Mouse (Mus musculus): Measurements from ENCODE around the gene Plekhg4. TPM values are rescaled to one million over a fixed set of nuclear protein-coding genes. Genes with fewer than 3 reads are reported as not detected.
A peak's percentile ranks its signal among the peaks of the same experiment; 100 is the strongest.

Gene Plekhg4
- polyA plus RNA-seq, 1 experiment from 2014 or later = 0.74 TPM

DNA sequence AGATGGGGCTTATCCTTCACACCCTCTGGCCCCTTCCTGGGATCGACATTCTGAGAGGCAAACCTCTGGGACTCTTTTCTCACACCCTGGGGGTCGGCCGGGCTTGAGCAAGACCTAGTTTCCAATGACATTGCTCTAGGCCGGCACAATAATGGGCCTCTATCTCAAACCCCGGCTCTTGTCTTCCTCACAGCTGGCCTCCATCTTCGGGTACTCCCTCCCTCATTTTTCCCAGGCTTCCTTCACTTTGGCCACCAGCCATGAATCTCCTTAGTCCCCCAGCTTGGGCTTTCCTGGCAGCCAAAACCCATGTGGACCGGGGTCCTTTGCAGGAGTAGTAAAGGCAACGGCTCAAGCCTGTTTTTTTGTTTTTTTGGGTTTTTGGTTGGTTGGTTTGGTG lies 31.7 kb upstream of the Plekhg4 start:
- Histone ChIP-seq H3K4me2 (replicated peaks) (no peak overlapping the region), H3K36me3 (peaks cover 13% of the 10 kb centered on the region), H3K27ac (no peak overlapping the region), H3K27me3 (no peaks in the 10 kb centered on the region), H3K9ac (no peak overlapping the region), H3K4me3 (no peak overlapping the region), H3K9me3 (no peaks in the 10 kb centered on the region), H3K4me1 (peaks cover 16% of the 10 kb centered on the region)
- ATAC-seq (ENCODE audit: insufficient number of reproducible peaks, insufficient read depth, low FRiP score, low TSS enrichment) = no peak
- WGBS = 35% methylated on average over 8 of the region's 8 CpGs

GRCm38 (mm10) chr8:105342768-105343167 lies 30.3 kb upstream of the Plekhg4 start:
- Histone ChIP-seq H3K27ac (no peak overlapping the region), H3K4me1 (peaks cover 22% of the 10 kb centered on the region), H3K4me3 (no peak overlapping the region), H3K36me3 (no peaks in the 10 kb centered on the region), H3K9me3 (no peaks in the 10 kb centered on the region), H3K4me2 (replicated peaks) (no peak overlapping the region), H3K9ac (no peak overlapping the region), H3K27me3 (no peaks in the 10 kb centered on the region)
- WGBS = 79% methylated on average over 4 of the region's 4 CpGs
- no peak for ATAC-seq (ENCODE audit: insufficient number of reproducible peaks, insufficient read depth, low FRiP score, low TSS enrichment)

- no peaks in the 10 kb centered on the region for H3K36me3 ChIP-seq
- no peak overlapping the region for H3K27ac ChIP-seq
- WGBS = 79% methylated on average over 6 of the region's 8 CpGs
- no peak overlapping the region for H3K4me3 ChIP-seq
- H3K27me3 ChIP-seq = no peaks in the 10 kb centered on the region
- H3K4me2 ChIP-seq (replicated peaks) = no peak overlapping the region
- no peak overlapping the region for H3K9ac ChIP-seq
- no peaks in the 10 kb centered on the region for H3K9me3 ChIP-seq
- ATAC-seq (ENCODE audit: insufficient number of reproducible peaks, insufficient read depth, low FRiP score, low TSS enrichment) = no peak
- H3K4me1 ChIP-seq = peaks cover 22% of the 10 kb centered on the region
These were observed 29.1 kb upstream of the Plekhg4 start for GRCm38 (mm10) chr8:105343791-105344574.

DNA sequence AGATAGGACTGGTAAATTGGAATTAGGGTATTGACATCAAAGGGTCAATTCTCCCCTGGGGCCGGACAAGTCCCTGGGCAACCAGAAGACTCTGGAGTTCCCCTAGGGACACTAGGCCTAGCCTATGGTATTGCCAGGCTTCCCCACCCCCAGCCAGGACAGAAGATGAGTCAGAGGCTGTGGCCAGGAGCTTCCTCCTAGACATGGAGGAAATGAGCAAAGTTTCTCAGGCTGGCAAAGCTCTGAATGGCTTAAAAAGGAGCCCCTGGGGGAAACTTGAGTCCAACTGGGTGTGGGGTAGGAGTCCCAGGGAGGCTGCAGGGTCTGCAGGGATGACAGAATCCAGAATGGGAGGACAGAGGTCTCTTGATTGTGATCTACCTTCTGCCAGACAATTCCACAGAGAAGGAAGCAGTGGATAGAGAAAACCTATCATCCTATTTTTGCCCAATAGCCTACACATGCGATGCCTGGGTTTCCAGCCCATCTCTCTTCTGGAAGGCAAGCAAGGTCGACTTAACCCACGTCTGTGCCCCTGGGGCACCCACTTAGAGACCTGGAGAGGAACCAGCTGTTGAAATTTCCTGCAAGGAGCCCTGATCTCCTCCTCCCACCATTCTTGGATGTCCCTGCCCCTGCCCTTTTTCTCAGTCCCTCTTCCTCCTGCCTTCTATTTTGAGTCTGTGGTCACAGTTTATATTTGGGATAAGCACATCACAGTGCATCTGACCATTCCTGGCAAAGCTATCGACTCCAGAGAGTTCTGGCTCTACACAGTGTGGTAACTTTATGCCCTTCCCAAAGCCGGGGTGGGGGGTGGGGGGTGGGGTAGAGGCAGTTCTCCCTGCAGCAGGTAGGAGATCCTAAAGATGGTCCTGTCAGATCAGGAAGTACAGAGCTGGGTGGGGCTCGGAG lies 27.8 kb upstream of the Plekhg4 start:
- no peak for ATAC-seq (ENCODE audit: insufficient number of reproducible peaks, insufficient read depth, low FRiP score, low TSS enrichment)
- peaks cover 29% of the 10 kb centered on the region for H3K4me1 ChIP-seq
- no peaks in the 10 kb centered on the region for H3K36me3 ChIP-seq
- H3K9ac ChIP-seq = no peak overlapping the region
- H3K4me2 ChIP-seq (replicated peaks) = peak overlapping the region; percentile 90; the same call in 1 of the 2 replicates
- no peaks in the 10 kb centered on the region for H3K9me3 ChIP-seq
- 0 out of 2 replicates have a peak overlapping the region, but pooled peaks have one; percentile 82 for H3K27ac ChIP-seq
- WGBS = 38% methylated on average over 7 of the region's 7 CpGs
- no peak overlapping the region; the same call in 1 of the 2 replicates for H3K4me3 ChIP-seq
- no peaks in the 10 kb centered on the region for H3K27me3 ChIP-seq

GRCm38 (mm10) chr8:105346611-105347427 lies 26.3 kb upstream of the Plekhg4 start:
- H3K27ac ChIP-seq = peak overlapping the region; percentile 82
- peak; percentile 16 for ATAC-seq (ENCODE audit: insufficient number of reproducible peaks, insufficient read depth, low FRiP score, low TSS enrichment)
- peaks cover 38% of the 10 kb centered on the region for H3K4me1 ChIP-seq
- 1% methylated on average over 34 of the region's 34 CpGs for WGBS
- H3K4me2 ChIP-seq (replicated peaks) = peak overlapping the region; percentile 90
- no peaks in the 10 kb centered on the region for H3K36me3 ChIP-seq
- H3K4me3 ChIP-seq = peak overlapping the region; percentile 75
- no peaks in the 10 kb centered on the region for H3K9me3 ChIP-seq
- no peaks in the 10 kb centered on the region for H3K27me3 ChIP-seq
- peak overlapping the region; percentile 63 for H3K9ac ChIP-seq

GRCm38 (mm10) chr8:105347428-105348221 lies 25.4 kb upstream of the Plekhg4 start, which contains the start of gene Fhod1:
TSS of gene Fhod1 (minus strand) at chr8:105347953.
- Histone ChIP-seq H3K4me3 (peak within 1 kb of the TSS; percentile 75), H3K4me2 (replicated peaks) (peak within 1 kb of the TSS; percentile 90), H3K36me3 (no peaks in the 10 kb centered on the region), H3K9ac (peak within 1 kb of the TSS; percentile 78), H3K27me3 (no peaks in the 10 kb centered on the region), H3K9me3 (no peaks in the 10 kb centered on the region), H3K27ac (peak within 1 kb of the TSS; percentile 82), H3K4me1 (peaks cover 38% of the 10 kb centered on the region)
- ATAC-seq (ENCODE audit: insufficient number of reproducible peaks, insufficient read depth, low FRiP score, low TSS enrichment) = peak; percentile 78
- WGBS = under 1% methylated on average over 53 of the region's 53 CpGs

- Histone ChIP-seq H3K27me3 (no peaks in the 10 kb centered on the region), H3K4me2 (replicated peaks) (peak within 1 kb of the TSS; percentile 90), H3K4me1 (peaks cover 38% of the 10 kb centered on the region), H3K4me3 (peak within 1 kb of the TSS; percentile 75), H3K36me3 (peaks cover under 1% of the 10 kb centered on the region; the same call in 1 of the 2 replicates), H3K27ac (peak within 1 kb of the TSS; percentile 82), H3K9me3 (no peaks in the 10 kb centered on the region), H3K9ac (peak within 1 kb of the TSS; percentile 78)
- WGBS = under 1% methylated on average over 34 of the region's 34 CpGs
- peak; percentile 16; the same call in 1 of the 2 replicates for ATAC-seq (ENCODE audit: insufficient number of reproducible peaks, insufficient read depth, low FRiP score, low TSS enrichment)
These were observed 24.5 kb upstream of the Plekhg4 start, which contains the start of gene Slc9a5 for GRCm38 (mm10) chr8:105348450-105349095. TSS of gene Slc9a5 (plus strand) at chr8:105348843.

- ATAC-seq (ENCODE audit: insufficient number of reproducible peaks, insufficient read depth, low FRiP score, low TSS enrichment) = no peak
- WGBS = 2% methylated on average over 31 of the region's 48 CpGs
- Histone ChIP-seq H3K4me1 (peaks cover 38% of the 10 kb centered on the region), H3K9me3 (no peaks in the 10 kb centered on the region), H3K9ac (peak overlapping the region; percentile 78), H3K27me3 (no peaks in the 10 kb centered on the region), H3K36me3 (peaks cover 4% of the 10 kb centered on the region; the same call in 1 of the 2 replicates), H3K4me3 (peak overlapping the region; percentile 75), H3K27ac (peak overlapping the region; percentile 74), H3K4me2 (replicated peaks) (peak overlapping the region; percentile 90)
These were observed 23.8 kb upstream of the Plekhg4 start for GRCm38 (mm10) chr8:105349096-105349771.

GRCm38 (mm10) chr8:105350186-105350585 lies 22.9 kb upstream of the Plekhg4 start:
- H3K4me3 ChIP-seq = peak overlapping the region; percentile 75
- WGBS = 39% methylated on average over 7 of the region's 7 CpGs
- peaks cover 4% of the 10 kb centered on the region; the same call in 1 of the 2 replicates for H3K36me3 ChIP-seq
- H3K4me1 ChIP-seq = peaks cover 36% of the 10 kb centered on the region
- no peak overlapping the region for H3K27ac ChIP-seq
- no peaks in the 10 kb centered on the region for H3K27me3 ChIP-seq
- H3K4me2 ChIP-seq (replicated peaks) = peak overlapping the region; percentile 90
- ATAC-seq (ENCODE audit: insufficient number of reproducible peaks, insufficient read depth, low FRiP score, low TSS enrichment) = no peak
- no peaks in the 10 kb centered on the region for H3K9me3 ChIP-seq
- H3K9ac ChIP-seq = no peak overlapping the region; the same call in 1 of the 2 replicates

Measured in embryonic facial prominence, embryonic 12.5 days (tissue).